Mouse (Mus musculus) G1E (cell line): Measurements from ENCODE around the gene Paqr5.

ENCODE experiments used
- CTCF ChIP-seq: IDR thresholded peaks from 2 replicates; pipeline ENCODE4 v1.5.1; 2012; ENCODE audit warnings: low read depth, low read length, inconsistent platforms, mixed read lengths
- GATA1 ChIP-seq: IDR thresholded peaks from 2 replicates; pipeline ENCODE4 v1.6.1; 2012; ENCODE audit warnings: borderline replicate concordance, low read length, inconsistent platforms, mixed read lengths
- GATA2 ChIP-seq: IDR thresholded peaks from 2 replicates; pipeline ENCODE4 v1.6.1; 2012; ENCODE audit warnings: low read depth, low read length, inconsistent platforms, borderline replicate concordance
- POLR2AphosphoS5 ChIP-seq: IDR thresholded peaks from 2 replicates; pipeline ENCODE4 v1.6.1; 2012; ENCODE audit warnings: low read depth, low read length, inconsistent platforms; ENCODE audit not compliant: insufficient replicate concordance
- TAL1 ChIP-seq: conservative IDR thresholded peaks from 2 replicates; pipeline ENCODE4 v1.6.1; 2012; ENCODE audit warnings: low read depth, low read length, inconsistent platforms, mixed read lengths

DNA sequence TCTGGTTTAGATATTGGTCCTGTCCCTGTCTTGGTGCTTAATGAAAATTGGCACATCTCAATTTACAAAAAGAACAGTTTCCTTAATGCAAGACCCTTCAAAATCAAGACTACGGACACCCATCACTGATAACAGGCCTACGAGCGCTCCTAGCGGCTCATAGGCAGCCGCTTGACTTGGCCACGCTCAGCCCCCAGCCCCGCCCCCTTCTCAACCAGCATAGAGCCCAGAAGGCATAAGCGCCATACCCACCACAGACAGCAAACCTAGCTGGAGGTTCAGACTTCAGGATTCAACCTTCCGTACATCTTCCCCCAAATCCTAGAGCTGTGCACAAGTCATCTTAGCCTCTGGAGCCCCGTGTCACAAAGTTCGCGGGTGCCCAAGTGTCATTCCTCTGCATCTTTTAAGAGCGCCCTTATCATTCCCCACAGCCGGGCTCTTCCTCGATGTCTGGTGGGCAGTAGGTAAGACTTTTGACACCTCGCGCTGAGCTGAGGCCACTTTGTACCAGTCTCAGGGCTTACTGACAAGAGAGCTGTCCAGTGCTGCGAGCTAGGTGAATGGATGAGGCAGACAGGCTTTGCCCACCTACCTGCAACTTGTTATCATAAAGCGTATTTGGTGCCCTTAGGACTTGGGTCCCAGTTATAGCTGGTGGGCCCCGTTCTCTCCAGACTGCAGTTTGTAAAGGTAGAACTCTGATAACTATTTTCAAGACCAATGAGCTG, 116.0 kb downstream of the Paqr5 start:
- peak; percentile 46; the same call in 1 of the 2 replicates for TF ChIP-seq CTCF
- no peak for TF ChIP-seq TAL1
- TF ChIP-seq GATA1, result no peak
- no peak for TF ChIP-seq GATA2
- TF ChIP-seq POLR2AphosphoS5, result no peak; the same call in 1 of the 2 replicates
